Mouse (Mus musculus): ENCODE data around the gene Psmd9. TPM values are rescaled to one million over a fixed set of nuclear protein-coding genes. Genes with fewer than 3 reads are reported as not detected.
A peak's percentile ranks its signal among the peaks of the same experiment; 100 is the strongest.
"Not testable (repeated sequence)": the region's sequence is repeated elsewhere in the genome, so short reads cannot be mapped to it uniquely, and the experiment has no call there.

Psmd9 gene
- polyA plus RNA-seq, 1 experiment from 2014 or later, result 86.0 TPM

GRCm38 (mm10) chr5:123223051-123223410 is 53.8 kb downstream of the Psmd9 start:
- H3K4me1 ChIP-seq (replicated peaks; ENCODE audit: control insufficient read depth, insufficient read depth, low read length), result no peaks in the 10 kb centered on the region
- ATAC-seq, result no peak
- no peak overlapping the region for H3K9ac ChIP-seq (replicated peaks; ENCODE audit: low read depth, low read length)
- no peaks in the 10 kb centered on the region for H3K9me3 ChIP-seq (ENCODE audit: control insufficient read depth, low read length)
- H3K27ac ChIP-seq (ENCODE audit: low read length), result no peak overlapping the region
- WGBS, result 78% methylated on average over 4 of the region's 4 CpGs
- no peak overlapping the region for H3K4me3 ChIP-seq (replicated peaks; ENCODE audit: low read length)
- no peaks in the 10 kb centered on the region for H3K27me3 ChIP-seq (replicated peaks; ENCODE audit: control insufficient read depth, insufficient read depth, low read length)
- no peak overlapping the region for H3K4me2 ChIP-seq (ENCODE audit: low read length)
- H3K36me3 ChIP-seq (ENCODE audit: control insufficient read depth, insufficient read depth), result no peaks in the 10 kb centered on the region

GRCm38 (mm10) chr5:123223861-123224260 is 54.6 kb downstream of the Psmd9 start:
- H3K27me3 ChIP-seq (replicated peaks; ENCODE audit: control insufficient read depth, insufficient read depth, low read length); H3K27ac ChIP-seq (ENCODE audit: low read length); ATAC-seq; H3K4me2 ChIP-seq (ENCODE audit: low read length); H3K9me3 ChIP-seq (ENCODE audit: control insufficient read depth, low read length); H3K9ac ChIP-seq (replicated peaks; ENCODE audit: low read depth, low read length); H3K36me3 ChIP-seq (ENCODE audit: control insufficient read depth, insufficient read depth); H3K4me3 ChIP-seq (replicated peaks; ENCODE audit: low read length); H3K4me1 ChIP-seq (replicated peaks; ENCODE audit: control insufficient read depth, insufficient read depth, low read length): not testable (repeated sequence)
- WGBS, result 94% methylated on average over 4 of the region's 6 CpGs

- Histone ChIP-seq H3K27ac (ENCODE audit: low read length) (no peak overlapping the region), H3K4me1 (replicated peaks; ENCODE audit: control insufficient read depth, insufficient read depth, low read length) (peaks cover 14% of the 10 kb centered on the region), H3K4me3 (replicated peaks; ENCODE audit: low read length) (no peak overlapping the region), H3K27me3 (replicated peaks; ENCODE audit: control insufficient read depth, insufficient read depth, low read length) (no peaks in the 10 kb centered on the region), H3K9ac (replicated peaks; ENCODE audit: low read depth, low read length) (no peak overlapping the region), H3K36me3 (ENCODE audit: control insufficient read depth, insufficient read depth) (no peaks in the 10 kb centered on the region), H3K9me3 (ENCODE audit: control insufficient read depth, low read length) (no peaks in the 10 kb centered on the region), H3K4me2 (ENCODE audit: low read length) (no peak overlapping the region)
- ATAC-seq, result no peak
- WGBS, result 91% methylated on average over 7 of the region's 7 CpGs
Observed at GRCm38 (mm10) chr5:123226851-123227250, 57.6 kb downstream of the Psmd9 start.

DNA sequence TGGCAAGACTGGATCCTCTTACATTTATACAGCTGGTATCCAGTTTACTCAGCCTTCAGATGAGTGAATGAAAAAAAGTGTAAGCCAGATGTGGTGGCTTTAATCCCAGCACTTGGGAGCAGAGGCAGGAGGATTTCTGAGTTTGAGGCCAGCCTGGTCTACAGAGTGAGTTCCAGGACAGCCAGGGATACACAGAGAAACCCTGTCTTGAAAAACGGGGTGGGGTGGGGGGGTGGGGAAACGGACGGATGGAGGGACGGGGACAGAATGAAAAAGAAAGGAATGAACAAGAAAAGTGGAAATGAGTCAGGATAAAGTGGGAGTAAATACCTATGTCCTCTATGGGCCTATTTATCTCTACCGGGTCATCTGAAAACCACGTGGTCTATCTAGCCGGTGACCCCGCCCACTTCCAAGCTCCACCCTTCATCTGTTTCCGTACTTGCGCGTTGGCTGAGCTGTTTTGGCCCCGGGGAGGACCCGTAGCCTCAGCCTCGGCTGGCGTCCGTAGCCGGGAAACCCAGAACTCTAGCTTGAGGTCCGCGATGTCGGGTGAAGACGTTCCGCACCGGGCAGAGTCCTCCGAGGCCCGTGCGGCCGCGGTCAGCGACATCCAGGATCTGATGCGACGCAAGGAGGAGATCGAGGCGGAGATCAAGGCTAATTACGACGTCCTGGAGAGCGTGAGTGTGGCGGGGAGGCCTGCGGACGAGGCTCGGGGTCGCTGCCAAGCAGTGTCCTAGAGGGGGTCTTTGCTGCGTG is 58.7 kb downstream of the Psmd9 start:
- peak; percentile 87 for ATAC-seq
- Histone ChIP-seq H3K36me3 (ENCODE audit: control insufficient read depth, insufficient read depth) (no peaks in the 10 kb centered on the region), H3K4me1 (replicated peaks; ENCODE audit: control insufficient read depth, insufficient read depth, low read length) (peaks cover 14% of the 10 kb centered on the region), H3K27me3 (replicated peaks; ENCODE audit: control insufficient read depth, insufficient read depth, low read length) (no peaks in the 10 kb centered on the region), H3K27ac (ENCODE audit: low read length) (no peak overlapping the region), H3K9ac (replicated peaks; ENCODE audit: low read depth, low read length) (peak overlapping the region; percentile 87), H3K9me3 (ENCODE audit: control insufficient read depth, low read length) (no peaks in the 10 kb centered on the region), H3K4me2 (ENCODE audit: low read length) (peak overlapping the region; percentile 79), H3K4me3 (replicated peaks; ENCODE audit: low read length) (peak overlapping the region; percentile 88)
- 3% methylated on average over 42 of the region's 42 CpGs for WGBS

DNA sequence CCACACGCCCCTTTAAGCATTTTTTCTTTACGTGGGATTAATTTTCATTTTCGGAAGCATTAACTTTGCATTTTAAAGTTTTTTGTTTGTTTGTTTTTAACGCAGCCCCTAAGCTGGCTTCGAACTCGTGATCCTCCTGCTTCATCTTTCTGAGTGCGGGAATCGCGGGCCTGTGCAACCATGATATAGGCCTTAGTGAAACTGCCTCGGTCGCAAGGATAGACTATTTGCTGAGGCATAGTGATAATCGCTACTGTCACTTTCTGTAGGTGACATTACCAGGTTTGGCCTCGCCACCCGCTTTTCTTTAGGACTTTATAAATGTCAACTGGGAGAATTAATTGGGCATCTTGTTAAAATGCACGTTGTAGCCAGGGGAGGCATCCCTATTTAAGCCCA is 59.3 kb downstream of the Psmd9 start:
- Histone ChIP-seq H3K9ac (replicated peaks; ENCODE audit: low read depth, low read length) (peak overlapping the region; percentile 87), H3K4me2 (ENCODE audit: low read length) (peak overlapping the region; percentile 79), H3K27ac (ENCODE audit: low read length) (no peak overlapping the region), H3K9me3 (ENCODE audit: control insufficient read depth, low read length) (no peaks in the 10 kb centered on the region), H3K4me3 (replicated peaks; ENCODE audit: low read length) (peak overlapping the region; percentile 88), H3K36me3 (ENCODE audit: control insufficient read depth, insufficient read depth) (no peaks in the 10 kb centered on the region), H3K27me3 (replicated peaks; ENCODE audit: control insufficient read depth, insufficient read depth, low read length) (no peaks in the 10 kb centered on the region), H3K4me1 (replicated peaks; ENCODE audit: control insufficient read depth, insufficient read depth, low read length) (peaks cover 14% of the 10 kb centered on the region)
- ATAC-seq, result no peak
- WGBS, result 5% methylated on average over 15 of the region's 15 CpGs

GRCm38 (mm10) chr5:123229296-123229695 is 60.1 kb downstream of the Psmd9 start:
- H3K4me2 ChIP-seq (ENCODE audit: low read length), result no peak overlapping the region; the same call in 1 of the 2 replicates
- no peak for ATAC-seq
- H3K9me3 ChIP-seq (ENCODE audit: control insufficient read depth, low read length), result no peaks in the 10 kb centered on the region
- WGBS, result 87% methylated on average over 6 of the region's 6 CpGs
- H3K4me3 ChIP-seq (replicated peaks; ENCODE audit: low read length), result no peak overlapping the region
- no peak overlapping the region for H3K27ac ChIP-seq (ENCODE audit: low read length)
- no peaks in the 10 kb centered on the region for H3K27me3 ChIP-seq (replicated peaks; ENCODE audit: control insufficient read depth, insufficient read depth, low read length)
- no peak overlapping the region for H3K9ac ChIP-seq (replicated peaks; ENCODE audit: low read depth, low read length)
- H3K4me1 ChIP-seq (replicated peaks; ENCODE audit: control insufficient read depth, insufficient read depth, low read length), result peaks cover 14% of the 10 kb centered on the region
- no peaks in the 10 kb centered on the region for H3K36me3 ChIP-seq (ENCODE audit: control insufficient read depth, insufficient read depth)

DNA sequence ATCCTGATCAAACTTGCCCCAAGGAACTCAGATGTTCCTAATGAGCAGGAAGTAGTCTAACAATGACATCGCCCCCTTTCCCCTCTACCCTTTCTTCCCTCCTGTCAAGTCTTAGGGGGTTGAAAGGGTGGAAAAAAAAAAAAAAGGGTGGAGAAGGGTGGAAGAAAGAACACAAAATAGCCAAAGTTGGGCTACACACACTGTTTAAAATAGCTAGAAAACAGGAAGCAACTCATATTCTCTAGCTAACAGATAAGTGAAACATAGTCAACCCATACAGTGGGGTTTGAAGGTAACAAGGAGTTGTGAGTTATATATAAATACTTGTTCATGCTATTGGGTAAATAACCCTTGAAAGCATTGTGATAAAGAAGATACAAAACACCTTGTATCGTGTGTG is 63.0 kb downstream of the Psmd9 start:
- 94% methylated on average over 2 of the region's 2 CpGs for WGBS
- no peak overlapping the region for H3K4me2 ChIP-seq (ENCODE audit: low read length)
- no peak for ATAC-seq
- no peaks in the 10 kb centered on the region for H3K36me3 ChIP-seq (ENCODE audit: control insufficient read depth, insufficient read depth)
- no peak overlapping the region for H3K27ac ChIP-seq (ENCODE audit: low read length)
- peaks cover 23% of the 10 kb centered on the region for H3K4me1 ChIP-seq (replicated peaks; ENCODE audit: control insufficient read depth, insufficient read depth, low read length)
- H3K4me3 ChIP-seq (replicated peaks; ENCODE audit: low read length), result no peak overlapping the region
- H3K27me3 ChIP-seq (replicated peaks; ENCODE audit: control insufficient read depth, insufficient read depth, low read length), result no peaks in the 10 kb centered on the region
- no peaks in the 10 kb centered on the region for H3K9me3 ChIP-seq (ENCODE audit: control insufficient read depth, low read length)
- H3K9ac ChIP-seq (replicated peaks; ENCODE audit: low read depth, low read length), result no peak overlapping the region

DNA sequence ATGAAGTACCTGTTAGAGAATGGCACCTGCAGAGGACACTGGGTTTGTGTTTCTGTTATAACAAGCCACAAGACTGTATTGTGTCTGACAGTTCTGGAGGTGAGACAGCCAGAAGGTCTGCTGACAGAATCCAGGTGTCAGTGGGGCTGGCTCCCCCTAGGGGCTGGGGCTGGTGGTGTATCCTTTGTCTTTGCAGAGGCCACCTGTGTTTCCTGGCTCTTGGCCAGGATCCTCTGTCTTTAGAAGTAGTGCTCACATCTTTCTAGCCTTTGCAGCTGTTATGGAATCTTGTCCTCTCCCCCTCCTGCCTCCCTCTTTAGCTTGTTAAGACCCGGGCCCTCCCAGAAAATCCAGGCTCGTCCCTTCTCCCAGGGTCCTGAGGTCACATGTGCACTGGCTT is 66.5 kb downstream of the Psmd9 start:
- Histone ChIP-seq H3K9ac (replicated peaks; ENCODE audit: low read depth, low read length) (no peak overlapping the region), H3K27me3 (replicated peaks; ENCODE audit: control insufficient read depth, insufficient read depth, low read length) (no peaks in the 10 kb centered on the region), H3K36me3 (ENCODE audit: control insufficient read depth, insufficient read depth) (peaks cover 8% of the 10 kb centered on the region), H3K9me3 (ENCODE audit: control insufficient read depth, low read length) (no peaks in the 10 kb centered on the region), H3K4me3 (replicated peaks; ENCODE audit: low read length) (no peak overlapping the region), H3K4me2 (ENCODE audit: low read length) (no peak overlapping the region), H3K27ac (ENCODE audit: low read length) (peak overlapping the region; percentile 53; the same call in 1 of the 2 replicates), H3K4me1 (replicated peaks; ENCODE audit: control insufficient read depth, insufficient read depth, low read length) (peaks cover 9% of the 10 kb centered on the region; the same call in 1 of the 2 replicates)
- WGBS, result 19% methylated on average over 2 of the region's 2 CpGs
- ATAC-seq, result peak; percentile 40; the same call in 1 of the 2 replicates

DNA sequence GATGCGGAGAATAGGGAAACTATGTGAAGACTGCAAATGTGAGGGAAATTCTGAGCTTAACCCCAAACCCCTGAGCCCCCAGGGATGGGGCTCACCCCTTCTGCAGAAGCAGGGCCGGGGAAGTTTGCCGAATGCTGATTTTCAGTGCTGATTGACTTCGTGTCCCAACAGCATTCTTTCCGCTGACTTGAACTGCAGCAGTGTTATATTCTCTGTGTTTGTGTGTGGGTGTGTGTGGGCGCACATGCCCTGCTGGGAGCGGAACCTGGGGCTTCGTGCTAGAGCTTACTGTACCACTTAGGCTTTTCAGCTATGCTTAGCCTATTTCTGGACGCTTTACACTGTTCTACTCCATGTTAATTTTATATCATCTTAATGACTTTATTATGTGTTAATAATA is 67.2 kb downstream of the Psmd9 start:
- H3K9ac ChIP-seq (replicated peaks; ENCODE audit: low read depth, low read length), result no peak overlapping the region
- no peak overlapping the region for H3K4me2 ChIP-seq (ENCODE audit: low read length)
- peaks cover 12% of the 10 kb centered on the region for H3K36me3 ChIP-seq (ENCODE audit: control insufficient read depth, insufficient read depth)
- peaks cover 9% of the 10 kb centered on the region; the same call in 1 of the 2 replicates for H3K4me1 ChIP-seq (replicated peaks; ENCODE audit: control insufficient read depth, insufficient read depth, low read length)
- H3K9me3 ChIP-seq (ENCODE audit: control insufficient read depth, low read length), result no peaks in the 10 kb centered on the region
- H3K27ac ChIP-seq (ENCODE audit: low read length), result no peak overlapping the region
- no peak overlapping the region for H3K4me3 ChIP-seq (replicated peaks; ENCODE audit: low read length)
- WGBS, result 86% methylated on average over 9 of the region's 9 CpGs
- no peaks in the 10 kb centered on the region for H3K27me3 ChIP-seq (replicated peaks; ENCODE audit: control insufficient read depth, insufficient read depth, low read length)
- no peak for ATAC-seq

Data from forebrain, embryonic 16.5 days (tissue).